Mouse (Mus musculus): ENCODE data around the gene Gm10959.
"Not testable (repeated sequence)": the region's sequence is repeated elsewhere in the genome, so short reads cannot be mapped to it uniquely, and the experiment has no call there.

- TF ChIP-seq CTCF (IDR thresholded peaks at IDR 0.05; ENCODE audit: insufficient read depth, low read length); POLR2A (IDR thresholded peaks at IDR 0.05; ENCODE audit: borderline replicate concordance, extremely low read depth, low read depth, low read length): not testable (repeated sequence)
Observed at GRCm38 (mm10) chr3:122937176-122937575, 18.0 kb upstream of the Gm10959 start.

Measured in lung, adult 2 months (tissue).